Mouse (Mus musculus): ENCODE results near the gene Atp2b2. TPM values are rescaled to one million over a fixed set of nuclear protein-coding genes. Genes with fewer than 3 reads are reported as not detected.
A peak's percentile ranks its signal among the peaks of the same experiment; 100 is the strongest.
"Not testable (repeated sequence)": the region's sequence is repeated elsewhere in the genome, so short reads cannot be mapped to it uniquely, and the experiment has no call there.

Gene Atp2b2
- polyA plus RNA-seq, 2 experiments, result 0.55 to 0.91 TPM

DNA sequence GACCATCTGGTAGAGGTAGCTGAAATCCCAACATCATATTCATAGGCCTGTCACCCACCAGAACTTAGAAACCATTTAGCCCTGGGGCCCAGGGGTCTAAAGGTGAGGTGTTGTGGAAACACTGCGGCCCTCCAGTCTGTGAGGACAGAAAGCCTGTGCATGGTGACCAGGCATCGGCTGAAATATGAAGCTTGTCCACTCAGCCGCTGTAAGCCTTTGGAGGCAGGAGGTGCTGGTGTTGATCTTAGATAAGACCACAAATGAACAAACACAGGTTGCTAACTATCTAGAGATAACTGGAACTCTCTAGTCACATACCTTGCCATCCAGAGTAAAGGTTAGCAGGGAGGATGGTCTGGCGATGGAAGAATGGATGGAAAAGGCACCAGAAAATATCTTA lies 321.4 kb downstream of the Atp2b2 start:
- H3K27ac ChIP-seq, result no peak overlapping the region

DNA sequence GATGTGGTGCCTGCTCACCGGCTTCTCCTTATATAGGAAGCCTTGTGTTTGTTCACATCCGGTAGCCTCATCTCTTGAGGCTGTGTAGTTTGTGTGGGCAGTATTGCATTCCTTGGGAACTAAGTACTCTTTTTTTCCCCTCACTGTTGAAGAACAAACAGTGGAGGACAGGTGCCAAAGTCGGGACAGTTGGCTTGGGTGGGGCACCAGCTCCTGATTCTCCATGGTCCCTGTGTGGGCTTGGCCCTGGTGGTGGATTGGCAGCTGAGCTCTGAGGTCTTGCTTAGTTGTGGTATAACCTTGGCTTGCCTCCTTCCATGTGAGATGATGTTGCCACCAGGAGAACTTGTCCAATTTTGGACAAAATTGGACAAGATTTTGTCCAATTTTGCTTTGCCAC lies 322.5 kb downstream of the Atp2b2 start, which contains the start of gene Ghrl:
Gene Ghrl (minus strand): TSS at position 3 of the 400 bp plus-strand sequence.
- H3K36me3 ChIP-seq (replicated peaks; ENCODE audit: control insufficient read depth, insufficient read depth, low read depth), result peaks cover 22% of the 10 kb centered on the region
- H3K27ac ChIP-seq, result no peak within 1 kb of the TSS
- H3K4me3 ChIP-seq (ENCODE audit: insufficient read depth in 1 of 2, low read depth in 2 of 2, low read length in 2 of 2), result no peak within 1 kb of the TSS
- 75% methylated on average over 3 of the region's 3 CpGs for WGBS (ENCODE audit: insufficient replicate concordance)
- no peak for ATAC-seq (ENCODE audit: insufficient read depth)
- DNase-seq (ENCODE audit: low read depth in 3 of 3, low spot score in 3 of 3), result no peak
- no peaks in the 10 kb centered on the region for H3K9me3 ChIP-seq (ENCODE audit: control insufficient read depth, low read length)
- TF ChIP-seq EP300 (IDR thresholded peaks at IDR 0.05; ENCODE audit: low read depth), result no peak
- no peak for TF ChIP-seq CTCF (IDR thresholded peaks at IDR 0.05; ENCODE audit: low read depth)
- H3K4me1 ChIP-seq (replicated peaks; ENCODE audit: control insufficient read depth in 2 of 2, insufficient read depth in 2 of 2, low read length in 1 of 2), result peaks cover 0 to 3% of the 10 kb centered on the region in 2 experiments; a peak in 2 of 4 replicates
- no peak within 1 kb of the TSS for H3K9ac ChIP-seq (replicated peaks)
- no peaks in the 10 kb centered on the region for H3K27me3 ChIP-seq (ENCODE audit: control insufficient read depth, insufficient read depth, low read length)
- H3K4me2 ChIP-seq (ENCODE audit: low read depth), result no peak within 1 kb of the TSS

More for the DNA sequence above, 321.4 kb downstream of the Atp2b2 start:
- WGBS (ENCODE audit: insufficient replicate concordance), result 76% methylated on average over 4 of the region's 4 CpGs
- Histone ChIP-seq H3K36me3 (replicated peaks; ENCODE audit: control insufficient read depth, insufficient read depth, low read depth) (peaks cover 26% of the 10 kb centered on the region), H3K9ac (replicated peaks) (no peak overlapping the region), H3K9me3 (ENCODE audit: control insufficient read depth, low read length) (no peaks in the 10 kb centered on the region), H3K4me1 (replicated peaks; ENCODE audit: control insufficient read depth in 2 of 2, insufficient read depth in 2 of 2, low read length in 1 of 2) (peaks cover 0 to 3% of the 10 kb centered on the region in 2 experiments; a peak in 2 of 4 replicates), H3K4me2 (ENCODE audit: low read depth) (no peak overlapping the region), H3K4me3 (ENCODE audit: insufficient read depth in 1 of 2, low read depth in 2 of 2, low read length in 2 of 2) (no peak overlapping the region), H3K27me3 (ENCODE audit: control insufficient read depth, insufficient read depth, low read length) (no peaks in the 10 kb centered on the region)
- ATAC-seq (ENCODE audit: insufficient read depth), result peak; percentile 58
- no peak for TF ChIP-seq CTCF (IDR thresholded peaks at IDR 0.05; ENCODE audit: low read depth)
- TF ChIP-seq EP300 (IDR thresholded peaks at IDR 0.05; ENCODE audit: low read depth), result no peak
- no peak for DNase-seq (ENCODE audit: low read depth in 3 of 3, low spot score in 3 of 3)

DNA sequence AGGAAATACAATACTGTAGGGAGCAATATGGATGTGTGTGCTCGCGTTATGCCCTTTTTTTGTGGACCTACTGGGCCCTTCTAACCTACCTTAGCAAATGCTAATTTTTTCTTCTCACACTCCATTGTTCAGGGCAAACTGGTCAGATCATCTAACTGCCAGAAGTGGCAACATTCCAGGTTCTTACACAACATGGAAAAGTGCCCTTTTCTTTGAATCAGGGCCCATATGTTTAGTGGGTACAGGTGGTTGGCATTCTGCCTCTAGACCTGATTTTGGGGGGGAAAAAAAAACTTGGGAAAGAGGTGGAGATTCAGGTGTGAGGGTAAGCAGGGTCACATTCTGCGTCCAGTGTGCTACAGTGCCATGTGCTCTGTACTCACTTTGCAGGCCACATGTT lies 324.9 kb downstream of the Atp2b2 start:
- no peak for ATAC-seq (ENCODE audit: insufficient read depth)

DNA sequence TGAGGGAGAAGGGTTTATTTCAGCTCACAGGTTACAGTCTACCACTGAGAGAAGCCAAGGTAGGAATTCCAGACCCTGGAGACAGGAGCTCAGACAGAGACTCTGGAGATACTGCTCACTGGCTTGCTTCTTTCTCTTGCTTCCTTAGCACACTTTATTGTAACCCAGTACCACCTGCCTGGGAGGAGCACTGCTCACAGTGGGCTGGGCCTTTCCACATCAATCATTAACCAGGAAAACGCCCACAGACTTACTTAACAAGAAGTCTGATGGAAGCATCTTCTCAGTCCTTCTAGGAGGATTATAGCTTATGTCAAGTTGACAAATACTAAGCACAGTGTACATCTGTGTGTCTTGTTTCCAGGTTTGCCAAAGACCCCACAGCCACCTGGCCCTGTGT lies 327.6 kb downstream of the Atp2b2 start:
- no peak overlapping the region for H3K4me2 ChIP-seq (ENCODE audit: low read depth)
- TF ChIP-seq EP300 (IDR thresholded peaks at IDR 0.05; ENCODE audit: low read depth), result no peak
- H3K9me3 ChIP-seq (ENCODE audit: control insufficient read depth, low read length), result no peaks in the 10 kb centered on the region
- H3K27me3 ChIP-seq (ENCODE audit: control insufficient read depth, insufficient read depth, low read length), result no peaks in the 10 kb centered on the region
- ATAC-seq (ENCODE audit: insufficient read depth) (no peak), DNase-seq (ENCODE audit: low read depth in 3 of 3, low spot score in 3 of 3) (no peak)
- WGBS (ENCODE audit: insufficient replicate concordance), result 63% methylated on average over 1 of the region's 1 CpGs
- peaks cover 62% of the 10 kb centered on the region for H3K36me3 ChIP-seq (replicated peaks; ENCODE audit: control insufficient read depth, insufficient read depth, low read depth)
- H3K4me1 ChIP-seq (replicated peaks; ENCODE audit: control insufficient read depth in 2 of 2, insufficient read depth in 2 of 2, low read length in 1 of 2), result no peaks in the 10 kb centered on the region; a peak in 2 of 4 replicates
- H3K27ac ChIP-seq, result no peak overlapping the region
- no peak overlapping the region for H3K9ac ChIP-seq (replicated peaks)
- H3K4me3 ChIP-seq (ENCODE audit: insufficient read depth in 1 of 2, low read depth in 2 of 2, low read length in 2 of 2), result no peak overlapping the region

More for the DNA sequence above, 324.9 kb downstream of the Atp2b2 start:
- TF ChIP-seq EP300 (IDR thresholded peaks at IDR 0.05; ENCODE audit: low read depth), result no peak
- no peak for TF ChIP-seq CTCF (IDR thresholded peaks at IDR 0.05; ENCODE audit: low read depth)
- H3K27ac ChIP-seq, result no peak overlapping the region
- no peaks in the 10 kb centered on the region for H3K27me3 ChIP-seq (ENCODE audit: control insufficient read depth, insufficient read depth, low read length)
- no peaks in the 10 kb centered on the region for H3K9me3 ChIP-seq (ENCODE audit: control insufficient read depth, low read length)
- H3K4me1 ChIP-seq (replicated peaks; ENCODE audit: control insufficient read depth in 2 of 2, insufficient read depth in 2 of 2, low read length in 1 of 2), result peaks cover 0 to 3% of the 10 kb centered on the region in 2 experiments; a peak in 3 of 4 replicates
- H3K9ac ChIP-seq (replicated peaks), result no peak overlapping the region
- WGBS (ENCODE audit: insufficient replicate concordance), result 82% methylated on average over 3 of the region's 3 CpGs
- H3K36me3 ChIP-seq (replicated peaks; ENCODE audit: control insufficient read depth, insufficient read depth, low read depth), result peaks cover 34% of the 10 kb centered on the region
- no peak overlapping the region for H3K4me3 ChIP-seq (ENCODE audit: insufficient read depth in 1 of 2, low read depth in 2 of 2, low read length in 2 of 2)
- no peak overlapping the region for H3K4me2 ChIP-seq (ENCODE audit: low read depth)
- no peak for DNase-seq (ENCODE audit: low read depth in 3 of 3, low spot score in 3 of 3)

DNA sequence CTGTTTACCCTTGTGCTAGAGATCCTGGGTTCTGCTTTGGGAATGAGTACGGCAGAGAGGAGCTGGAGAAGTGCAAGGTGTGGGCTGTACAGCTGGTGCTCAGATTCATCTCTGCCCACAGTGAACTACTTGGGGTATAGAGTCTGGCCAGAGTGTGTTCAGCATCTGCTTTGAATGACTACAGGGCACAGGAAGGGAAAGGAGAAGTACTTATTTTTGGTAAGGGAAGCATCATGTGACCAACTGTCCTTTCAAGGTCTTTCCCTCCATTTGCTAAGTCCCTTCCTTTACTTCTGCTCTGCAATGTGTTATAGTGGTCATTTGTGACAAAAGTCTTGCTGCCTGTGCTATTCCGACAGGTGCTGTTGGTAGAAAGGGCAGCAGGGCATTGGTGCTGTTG lies 328.1 kb downstream of the Atp2b2 start:
- H3K4me1 ChIP-seq (replicated peaks; ENCODE audit: control insufficient read depth in 2 of 2, insufficient read depth in 2 of 2, low read length in 1 of 2), result no peaks in the 10 kb centered on the region; a peak in 1 of 4 replicates
- no peak overlapping the region for H3K27ac ChIP-seq
- no peaks in the 10 kb centered on the region for H3K27me3 ChIP-seq (ENCODE audit: control insufficient read depth, insufficient read depth, low read length)
- TF ChIP-seq CTCF (IDR thresholded peaks at IDR 0.05; ENCODE audit: low read depth) (no peak), EP300 (IDR thresholded peaks at IDR 0.05; ENCODE audit: low read depth) (no peak)
- peaks cover 62% of the 10 kb centered on the region for H3K36me3 ChIP-seq (replicated peaks; ENCODE audit: control insufficient read depth, insufficient read depth, low read depth)
- WGBS (ENCODE audit: insufficient replicate concordance), result 71% methylated on average over 2 of the region's 2 CpGs
- no peak overlapping the region for H3K9ac ChIP-seq (replicated peaks)
- H3K9me3 ChIP-seq (ENCODE audit: control insufficient read depth, low read length), result no peaks in the 10 kb centered on the region
- DNase-seq (ENCODE audit: low read depth in 3 of 3, low spot score in 3 of 3) (no peak), ATAC-seq (ENCODE audit: insufficient read depth) (no peak; the same call in 1 of the 2 replicates)
- no peak overlapping the region for H3K4me2 ChIP-seq (ENCODE audit: low read depth)
- H3K4me3 ChIP-seq (ENCODE audit: insufficient read depth in 1 of 2, low read depth in 2 of 2, low read length in 2 of 2), result no peak overlapping the region

DNA sequence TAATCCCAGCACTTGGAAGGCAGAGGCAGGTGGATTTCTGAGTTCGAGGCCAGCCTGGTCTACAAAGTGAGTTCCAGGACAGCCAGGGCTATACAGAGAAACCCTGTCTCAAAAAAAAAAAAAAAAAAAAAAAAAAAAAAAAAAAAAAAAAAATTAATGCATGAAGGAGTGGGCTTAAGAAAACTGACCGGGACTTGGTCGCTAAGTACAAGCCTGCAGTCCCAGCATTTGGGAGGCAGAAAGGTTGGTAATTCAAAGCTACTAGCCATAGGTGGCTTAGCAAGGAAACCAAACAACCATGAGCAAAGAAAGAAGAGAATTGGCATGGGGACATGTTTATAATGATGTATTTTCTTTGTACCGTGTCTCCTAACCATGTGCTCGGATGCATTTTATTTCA lies 329.0 kb downstream of the Atp2b2 start:
- H3K4me1 ChIP-seq (replicated peaks; ENCODE audit: control insufficient read depth in 2 of 2, insufficient read depth in 2 of 2, low read length in 1 of 2); DNase-seq (ENCODE audit: low read depth in 3 of 3, low spot score in 3 of 3); H3K9ac ChIP-seq (replicated peaks); H3K9me3 ChIP-seq (ENCODE audit: control insufficient read depth, low read length); H3K4me2 ChIP-seq (ENCODE audit: low read depth); H3K27ac ChIP-seq; H3K4me3 ChIP-seq (ENCODE audit: insufficient read depth in 1 of 2, low read depth in 2 of 2, low read length in 2 of 2); H3K27me3 ChIP-seq (ENCODE audit: control insufficient read depth, insufficient read depth, low read length); ATAC-seq (ENCODE audit: insufficient read depth): not testable (repeated sequence)
- 90% methylated on average over 5 of the region's 5 CpGs for WGBS (ENCODE audit: insufficient replicate concordance)
- peaks cover 68% of the 10 kb centered on the region for H3K36me3 ChIP-seq (replicated peaks; ENCODE audit: control insufficient read depth, insufficient read depth, low read depth)

Data from liver, embryonic 14.5 days (tissue).